Mouse (Mus musculus) spleen, embryonic (tissue): ENCODE measurements around the gene Sgsm2.

Experiments used
- CTCF ChIA-PET: fragments of 350-600 bp; sonication (Branson Sonifier 250); formaldehyde crosslinking; loops from one replicate; lab custom pipeline; 2022; lab: Charles Lee

Sgsm2 gene

GRCm38 (mm10) chr11:74896901-74897677 is at the start of gene Sgsm2:
Gene Sgsm2 (minus strand): TSS chr11:74897060.
- CTCF ChIA-PET: no interaction called here

- CTCF ChIA-PET: interaction anchor here (0.7 to 0.9 kb wide), 2 partner anchors 19 to 299 kb away, joined by 3 to 4 read pairs; no protein-coding TSS in a partner anchor
Measured at GRCm38 (mm10) chr11:74946348-74946747, 49.5 kb upstream of the Sgsm2 start.

GRCm38 (mm10) chr11:74930391-74930790 is 33.5 kb upstream of the Sgsm2 start:
- CTCF ChIA-PET: no interaction called here

GRCm38 (mm10) chr11:74929111-74929510 is 32.3 kb upstream of the Sgsm2 start:
- CTCF ChIA-PET: interaction anchor here (0.6 kb wide), 1 partner anchor 17 kb away, joined by 11 read pairs; no protein-coding TSS in a partner anchor

- CTCF ChIA-PET: interaction anchor here (0.7 to 1.2 kb wide), 2 partner anchors 19 to 529 kb away, joined by 3 read pairs; no protein-coding TSS in a partner anchor
Measured at GRCm38 (mm10) chr11:74927236-74927725, 30.4 kb upstream of the Sgsm2 start.

- CTCF ChIA-PET: interaction anchor here (0.6 to 1.2 kb wide), 3 partner anchors 20 to 1787 kb away, joined by 3 to 4 read pairs (median 3); no protein-coding TSS in a partner anchor
Measured at GRCm38 (mm10) chr11:74926388-74927005, 29.6 kb upstream of the Sgsm2 start.

GRCm38 (mm10) chr11:74925577-74926387 is 28.9 kb upstream of the Sgsm2 start, which contains the start of the genes Smg6 and Srr:
Gene Smg6 (plus strand): TSS chr11:74925823.
Gene Srr (minus strand): TSS chr11:74925948.
- CTCF ChIA-PET: interaction anchor here (0.6 kb wide), 1 partner anchor 1787 kb away, joined by 4 read pairs; no protein-coding TSS in a partner anchor

GRCm38 (mm10) chr11:74924149-74924548 is 27.3 kb upstream of the Sgsm2 start:
- CTCF ChIA-PET: no interaction called here

- CTCF ChIA-PET: no interaction called here
Measured at GRCm38 (mm10) chr11:74919249-74919648, 22.4 kb upstream of the Sgsm2 start.

GRCm38 (mm10) chr11:74912492-74912891 is 15.6 kb upstream of the Sgsm2 start:
- CTCF ChIA-PET: no interaction called here

GRCm38 (mm10) chr11:74909978-74910377 is 13.1 kb upstream of the Sgsm2 start:
- CTCF ChIA-PET: no interaction called here

- CTCF ChIA-PET: no interaction called here
Measured at GRCm38 (mm10) chr11:74908618-74909399, 11.9 kb upstream of the Sgsm2 start.

- CTCF ChIA-PET: no interaction called here
Measured at GRCm38 (mm10) chr11:74907850-74908249, 11.0 kb upstream of the Sgsm2 start.

GRCm38 (mm10) chr11:74902416-74902815 is 5.6 kb upstream of the Sgsm2 start:
- CTCF ChIA-PET: interaction anchor here (0.7 kb wide), 1 partner anchor 466 kb away, joined by 3 read pairs; no protein-coding TSS in a partner anchor

GRCm38 (mm10) chr11:74901555-74901954 is 4.7 kb upstream of the Sgsm2 start:
- CTCF ChIA-PET: no interaction called here

- CTCF ChIA-PET: interaction anchor here (0.7 kb wide), 1 partner anchor 751 kb away, joined by 15 read pairs; no protein-coding TSS in a partner anchor
Measured at GRCm38 (mm10) chr11:74898517-74898827, 1.6 kb upstream of the Sgsm2 start.

- CTCF ChIA-PET: interaction anchor here (0.7 kb wide), 1 partner anchor 752 kb away, joined by 15 read pairs; no protein-coding TSS in a partner anchor
Measured at GRCm38 (mm10) chr11:74897678-74898516, 1.0 kb upstream of the Sgsm2 start, which contains the start of gene Tsr1. Gene Tsr1 (plus strand): TSS chr11:74898071.

GRCm38 (mm10) chr11:74895980-74896900 is 620 bp downstream of the Sgsm2 start:
- CTCF ChIA-PET: interaction anchor here (0.6 kb wide), 3 partner anchors 105 to 1628 kb away, joined by 3 to 12 read pairs (median 4); no protein-coding TSS in a partner anchor
